Mouse (Mus musculus) heart, postnatal 0 days (tissue): Measurements from ENCODE around the gene Brinp2. TPM values are rescaled to one million over a fixed set of nuclear protein-coding genes. Genes with fewer than 3 reads are reported as not detected.

ENCODE experiments used
- ATAC-seq: fragments of 200-750 bp; cut with Nextera tagmentation; 2 replicates; pipeline ENCODE4 v1.8.0; 2017; ENCODE audit warnings: low read depth, moderate number of reproducible peaks, moderate library complexity; ENCODE audit not compliant: insufficient read depth
- DNase-seq: peaks from one replicate; pipeline ENCODE4 v3.0.0-alpha.2; 2016; ENCODE audit warnings: low spot score
- H3K27ac ChIP-seq: fragments of 300-500 bp; sonication (generic); 2 replicates; pipeline ENCODE4 v1.5.1; 2014; ENCODE audit warnings: low read depth, mild to moderate bottlenecking
- H3K27me3 ChIP-seq: fragments of 300-500 bp; sonication (generic); 2 replicates; pipeline ENCODE4 v1.6.1; 2014; ENCODE audit warnings: low read length, mixed read lengths; ENCODE audit not compliant: control insufficient read depth, insufficient read depth
- H3K36me3 ChIP-seq: fragments of 300-500 bp; sonication (generic); replicated peaks from 2 replicates; pipeline ENCODE4 v1.6.1; 2014; ENCODE audit warnings: low read length, mixed read lengths; ENCODE audit not compliant: control insufficient read depth, insufficient read depth
- H3K4me1 ChIP-seq: fragments of 300-500 bp; sonication (generic); 2 replicates; pipeline ENCODE4 v1.6.1; 2014; ENCODE audit warnings: antibody characterized with exemption; ENCODE audit not compliant: control insufficient read depth, insufficient read depth
- H3K4me2 ChIP-seq: fragments of 300-500 bp; sonication (generic); 2 replicates; pipeline ENCODE4 v1.6.1; 2014; ENCODE audit warnings: low read depth, mild to moderate bottlenecking, low read length, moderate library complexity
- H3K4me3 ChIP-seq: fragments of 300-500 bp; sonication (generic); 2 replicates; pipeline ENCODE4 v1.5.1; 2014; ENCODE audit warnings: low read depth, low read length
- H3K9ac ChIP-seq: fragments of 300-500 bp; sonication (generic); replicated peaks from 2 replicates; pipeline ENCODE4 v1.6.1; 2014; ENCODE audit warnings: low read depth, low read length, mixed read lengths
- H3K9me3 ChIP-seq: fragments of 300-500 bp; sonication (generic); replicated peaks from 2 replicates; pipeline ENCODE4 v1.6.1; 2016; ENCODE audit warnings: low read length; ENCODE audit not compliant: control insufficient read depth
- CTCF ChIP-seq: IDR thresholded peaks from 2 replicates; pipeline ENCODE4 v1.5.1; 2016; ENCODE audit warnings: antibody characterized with exemption, control low read depth, low read depth
- EP300 ChIP-seq: IDR thresholded peaks from 2 replicates; pipeline ENCODE4 v1.6.1; 2016; ENCODE audit warnings: antibody characterized with exemption, low read depth
- WGBS: fragments of 180-500 bp; shearing (Covaris S2); extraction: QIAGEN DNeasy Blood & Tissue Kit; methylation state at CpG from one replicate; pipeline ENCODE4 v1.1.7; 2014; 5-methylcytosine and 5-hydroxymethylcytosine counted together
- polyA plus RNA-seq: library from polyadenylated mRNA; unstranded; fragments of >200 nt; fragmentation: Nextera tagmentation; extraction: Ambion mirVana; gene quantifications from 2 replicates; pipeline ENCODE4 v1.2.1, GENCODE M21; 2015
- total RNA-seq: library from RNA; depleted of rRNA; stranded (reverse); fragments of >200 nt; gene quantifications from 2 replicates; pipeline ENCODE4 v1.2.3, GENCODE M21; 2014; ENCODE audit warnings: low replicate concordance

Gene Brinp2
- total and polyA plus RNA-seq, 2 experiments from 2014 or later = 0.08 to 0.27 TPM

GRCm38 (mm10) chr1:158258685-158259292, 97.3 kb downstream of the Brinp2 start:
- no peaks in the 10 kb centered on the region for H3K4me1 ChIP-seq
- no peak for ATAC-seq
- H3K27me3 ChIP-seq = no peaks in the 10 kb centered on the region

GRCm38 (mm10) chr1:158255912-158256680, 100.0 kb downstream of the Brinp2 start:
- H3K4me2 ChIP-seq = no peak overlapping the region
- H3K36me3 ChIP-seq = no peaks in the 10 kb centered on the region
- no peak overlapping the region for H3K27ac ChIP-seq
- 84% methylated on average over 9 of the region's 9 CpGs for WGBS
- H3K9me3 ChIP-seq = no peaks in the 10 kb centered on the region
- H3K4me1 ChIP-seq = peaks cover 9% of the 10 kb centered on the region; the same call in 1 of the 2 replicates
- no peak overlapping the region for H3K4me3 ChIP-seq
- no peak overlapping the region for H3K9ac ChIP-seq
- 0 out of 2 replicates have a peak, but pooled peaks cover 4% of the 10 kb centered on the region for H3K27me3 ChIP-seq
- ATAC-seq = no peak
- DNase-seq = no peak
- TF ChIP-seq EP300 (no peak), CTCF (no peak)

More at GRCm38 (mm10) chr1:158258685-158259292, 97.3 kb downstream of the Brinp2 start:
- H3K27ac ChIP-seq = no peak overlapping the region
- no peak overlapping the region for H3K4me2 ChIP-seq
- 72% methylated on average over 6 of the region's 6 CpGs for WGBS
- TF ChIP-seq CTCF = no peak
- no peak for TF ChIP-seq EP300
- H3K9ac ChIP-seq = no peak overlapping the region
- no peaks in the 10 kb centered on the region for H3K9me3 ChIP-seq
- H3K4me3 ChIP-seq = no peak overlapping the region
- no peak for DNase-seq
- no peaks in the 10 kb centered on the region for H3K36me3 ChIP-seq

DNA sequence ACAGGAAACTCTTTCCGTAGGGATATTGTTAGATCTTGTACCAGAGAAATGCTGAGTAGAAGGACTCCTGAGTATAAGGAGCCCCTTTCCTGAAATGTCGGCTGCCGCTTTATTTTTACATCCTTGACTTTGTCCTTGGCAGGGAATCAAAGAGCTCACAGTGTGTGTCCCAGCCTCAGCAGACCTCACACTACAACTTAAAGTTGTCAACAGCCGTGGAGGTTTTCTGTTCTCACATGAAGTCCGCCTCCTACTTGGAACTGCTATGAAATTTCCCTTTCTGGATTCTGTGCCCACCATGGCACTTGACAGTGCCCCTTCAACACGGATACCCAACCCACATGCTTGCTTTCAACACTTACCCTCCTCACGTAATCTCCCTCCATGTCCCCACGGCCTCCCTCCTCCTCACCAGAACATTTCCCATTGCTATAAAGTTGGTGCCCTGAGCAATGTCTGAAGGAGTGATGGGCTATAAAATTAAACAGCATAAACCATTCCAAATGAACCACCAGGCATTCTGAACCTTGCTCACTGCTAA, 103.4 kb downstream of the Brinp2 start:
- TF ChIP-seq CTCF = no peak
- no peak for TF ChIP-seq EP300
- H3K27ac ChIP-seq = no peak overlapping the region
- no peak overlapping the region for H3K9ac ChIP-seq
- H3K36me3 ChIP-seq = no peaks in the 10 kb centered on the region
- peaks cover 9% of the 10 kb centered on the region; the same call in 1 of the 2 replicates for H3K4me1 ChIP-seq
- 26% methylated on average over 8 of the region's 8 CpGs for WGBS
- DNase-seq (peak; percentile 20), ATAC-seq (peak; percentile 77)
- H3K4me3 ChIP-seq = no peak overlapping the region
- 0 out of 2 replicates have a peak, but pooled peaks cover 4% of the 10 kb centered on the region for H3K27me3 ChIP-seq
- H3K9me3 ChIP-seq = no peaks in the 10 kb centered on the region
- H3K4me2 ChIP-seq = no peak overlapping the region

DNA sequence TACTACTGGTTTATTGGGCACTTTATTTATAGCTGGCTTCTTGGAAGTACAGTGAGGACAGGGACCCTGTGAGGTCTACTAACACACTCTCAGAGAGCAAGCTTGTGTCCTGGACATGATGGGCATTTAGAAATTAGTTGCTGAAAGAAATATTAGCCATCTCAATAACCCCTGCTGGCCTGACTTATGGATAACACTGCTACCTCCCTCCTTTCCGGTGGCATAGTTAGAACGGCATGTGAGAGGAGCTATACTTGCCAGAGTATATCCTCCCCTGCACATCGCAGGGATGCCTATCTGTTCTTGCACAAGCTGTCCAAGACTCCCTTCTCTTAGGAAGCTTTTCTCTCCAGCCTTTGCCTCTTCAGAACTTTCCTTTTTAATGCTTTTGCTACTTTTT, 107.9 kb downstream of the Brinp2 start:
- H3K27me3 ChIP-seq = 0 out of 2 replicates have a peak, but pooled peaks cover 4% of the 10 kb centered on the region
- WGBS = 69% methylated on average over 3 of the region's 3 CpGs
- no peak for DNase-seq

GRCm38 (mm10) chr1:158246476-158247153, 109.5 kb downstream of the Brinp2 start:
- DNase-seq (no peak), ATAC-seq (no peak)
- Histone ChIP-seq H3K4me1 (no peaks in the 10 kb centered on the region), H3K36me3 (no peaks in the 10 kb centered on the region), H3K4me2 (no peak overlapping the region), H3K4me3 (no peak overlapping the region), H3K27ac (no peak overlapping the region), H3K9ac (no peak overlapping the region), H3K9me3 (no peaks in the 10 kb centered on the region), H3K27me3 (0 out of 2 replicates have a peak, but pooled peaks cover under 1% of the 10 kb centered on the region)
- 88% methylated on average over 14 of the region's 14 CpGs for WGBS
- TF ChIP-seq CTCF (no peak), EP300 (no peak)

More for the DNA sequence above, 107.9 kb downstream of the Brinp2 start:
- no peak overlapping the region for H3K9ac ChIP-seq
- no peak for ATAC-seq
- TF ChIP-seq EP300 = no peak
- no peak for TF ChIP-seq CTCF
- no peak overlapping the region for H3K4me3 ChIP-seq
- no peaks in the 10 kb centered on the region for H3K36me3 ChIP-seq
- no peak overlapping the region for H3K27ac ChIP-seq
- H3K4me1 ChIP-seq = peaks cover 9% of the 10 kb centered on the region; the same call in 1 of the 2 replicates
- no peaks in the 10 kb centered on the region for H3K9me3 ChIP-seq
- no peak overlapping the region for H3K4me2 ChIP-seq
